Mouse (Mus musculus) E14TG2a.4 (cell line): Measurements from ENCODE around the gene Serinc3.
A peak's percentile ranks its signal among the peaks of the same experiment; 100 is the strongest.

ENCODE experiments used
- CTCF ChIP-seq: conservative IDR thresholded peaks from 2 replicates; pipeline ENCODE4 v1.5.1; 2014; ENCODE audit warnings: low read length
- NANOG ChIP-seq: IDR thresholded peaks from 2 replicates; pipeline ENCODE4 v1.6.1; 2014; ENCODE audit warnings: borderline replicate concordance, low read length, mixed read lengths
- POU5F1 ChIP-seq: IDR thresholded peaks from 2 replicates; pipeline ENCODE4 v1.6.1; 2014; ENCODE audit warnings: low read length, borderline replicate concordance

DNA sequence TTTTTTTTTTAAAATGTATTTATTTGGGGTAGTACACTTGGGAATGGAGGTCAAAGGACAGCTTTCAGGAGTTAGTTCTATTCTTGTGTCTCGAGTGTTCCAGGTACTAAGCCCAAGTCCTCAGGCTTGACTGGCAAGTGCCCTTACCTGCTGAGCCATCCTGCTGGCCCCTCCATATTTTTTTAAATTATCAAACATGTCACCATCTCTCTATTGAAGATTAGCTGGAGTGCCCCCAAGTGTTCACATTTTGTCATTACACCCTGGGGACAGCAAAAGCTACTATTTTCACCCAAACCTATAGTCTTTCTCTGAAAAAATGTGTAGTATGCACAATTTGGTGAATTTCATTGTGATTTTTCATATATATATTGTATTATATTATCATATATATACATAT is 52.8 kb downstream of the Serinc3 start:
- peak; percentile 75 for TF ChIP-seq CTCF
- no peak for TF ChIP-seq POU5F1
- no peak for TF ChIP-seq NANOG
